Mouse (Mus musculus) central nervous system, embryonic 11.5 days (tissue): Measurements from ENCODE around the gene Hscb. TPM values are rescaled to one million over a fixed set of nuclear protein-coding genes. Genes with fewer than 3 reads are reported as not detected.

Source experiments
- polyA plus RNA-seq: library from polyadenylated mRNA; depleted of rRNA; stranded (reverse); fragments of >200 nt; gene quantifications from 2 replicates; pipeline ENCODE4 v1.2.3, GENCODE M21; 2012; rRNA removed

Gene Hscb
- polyA plus RNA-seq, result 17.5 and 17.8 TPM in 2 replicates

DNA sequence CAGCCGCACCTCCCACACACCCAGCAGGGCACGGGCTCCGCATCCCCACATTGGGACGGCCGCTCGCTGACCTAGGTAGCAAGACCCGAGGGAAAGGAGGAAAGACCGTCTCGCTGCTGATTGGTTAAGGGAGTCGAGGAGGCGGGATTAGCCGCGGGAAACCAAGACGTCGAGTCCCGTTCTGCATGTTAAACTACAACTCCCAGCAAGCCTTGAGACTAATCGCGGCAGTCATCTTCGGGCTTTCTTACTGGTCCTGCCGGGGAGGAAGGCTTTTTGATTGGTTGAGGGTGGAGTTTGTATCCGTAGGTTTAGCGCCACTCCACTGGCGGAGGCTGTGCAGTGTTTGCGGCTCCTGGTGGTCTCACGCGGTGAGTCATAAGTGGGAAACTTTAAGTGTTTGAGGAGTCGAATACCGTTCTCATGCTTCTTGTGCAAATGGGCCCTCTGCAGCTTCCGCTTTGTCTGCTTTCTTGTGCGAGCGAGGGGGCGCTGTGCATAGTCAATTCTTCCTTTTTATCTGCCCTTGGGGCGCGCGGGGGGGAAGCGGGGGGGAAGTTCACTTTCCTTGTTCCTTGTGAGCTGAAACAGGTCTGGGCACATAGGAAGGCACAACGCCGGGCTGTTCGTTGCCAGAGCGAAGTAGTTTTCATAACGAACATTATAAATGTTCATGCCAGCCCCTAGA lies at the start of gene Hscb, which contains the start of gene Chek2:
Hscb (minus strand) TSS at position 100 of the 688 bp plus-strand sequence.
Chek2 (plus strand) TSS at position 302 of the 688 bp plus-strand sequence.

GRCm38 (mm10) chr5:110879584-110880374 lies 40.2 kb upstream of the Hscb start, which contains the start of gene Ttc28:
Gene Ttc28, plus strand, starts transcription at chr5:110879803.

GRCm38 (mm10) chr5:110809667-110810325 lies 29.8 kb downstream of the Hscb start, which contains the start of gene Ulk1:
Gene Ulk1, minus strand, starts transcription at chr5:110810097.

GRCm38 (mm10) chr5:110779998-110780760 lies 59.4 kb downstream of the Hscb start, which contains the start of gene Pus1:
Gene Pus1, minus strand, starts transcription at chr5:110780659.

Other genes starting within 250 kb of the Hscb start
- gene Noc4l, start 186.4 kb downstream of the Hscb start, polyA plus RNA-seq, result 55.9 and 59.3 TPM in 2 replicates
- gene Ddx51, start 186.3 kb downstream of the Hscb start, polyA plus RNA-seq, result 32.6 and 71.6 TPM in 2 replicates
- gene Ep400, start 69.1 kb downstream of the Hscb start, polyA plus RNA-seq, result 35.3 and 69.3 TPM in 2 replicates
- gene Pus1, start 59.1 kb downstream of the Hscb start, polyA plus RNA-seq, result 30.2 and 39.8 TPM in 2 replicates
- 55.7 and 74.2 TPM in 2 replicates for gene Ulk1, start 29.7 kb downstream of the Hscb start, polyA plus RNA-seq
- 17.5 and 24.4 TPM in 2 replicates for gene Chek2, start 202 bp upstream of the Hscb start, polyA plus RNA-seq
- gene Ttc28, start 40.0 kb upstream of the Hscb start, polyA plus RNA-seq, result 9.6 and 14.1 TPM in 2 replicates